Mouse (Mus musculus): ENCODE data around the gene Fam71b. TPM values are rescaled to one million over a fixed set of nuclear protein-coding genes. Genes with fewer than 3 reads are reported as not detected.

Fam71b gene
- polyA plus RNA-seq (2015; fragmentation: Nextera tagmentation; extraction: Ambion mirVana), result not detected in 2 replicates

DNA sequence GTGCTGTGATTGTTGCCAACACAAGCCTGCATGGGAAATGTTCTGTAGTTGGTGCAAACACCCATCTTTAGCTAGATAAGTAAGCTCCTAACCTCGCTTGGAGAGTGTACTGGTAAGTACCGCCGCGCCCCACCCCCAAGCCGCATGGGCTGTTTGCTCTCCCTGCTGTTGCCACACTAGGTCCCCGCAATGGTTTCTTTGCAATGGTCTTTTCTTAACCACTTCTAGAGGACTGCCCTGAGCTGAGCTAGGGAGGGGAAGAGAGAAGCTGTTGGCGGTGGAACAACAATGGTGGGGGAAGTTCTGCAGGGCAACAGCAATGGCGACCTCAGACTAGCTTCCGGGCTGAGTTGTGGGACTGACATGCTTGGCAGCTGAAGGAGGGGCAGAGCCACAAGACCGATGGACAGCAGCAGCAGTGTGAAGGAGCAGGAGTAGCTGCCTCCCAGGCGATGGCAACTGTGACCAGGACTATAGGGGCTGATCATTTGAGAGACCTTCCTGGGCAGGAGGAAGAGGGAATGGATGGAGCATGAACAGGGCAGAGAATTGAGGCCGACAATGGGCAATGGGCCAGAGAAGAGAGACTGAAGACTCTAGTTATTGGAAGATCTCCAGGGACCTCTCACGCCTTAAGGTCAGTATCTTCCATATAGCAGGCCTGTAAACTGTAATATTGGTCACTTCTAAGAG, at the start of gene Fam71b:
Gene Fam71b (plus strand): TSS at position 393 of the 693 bp plus-strand sequence.

DNA sequence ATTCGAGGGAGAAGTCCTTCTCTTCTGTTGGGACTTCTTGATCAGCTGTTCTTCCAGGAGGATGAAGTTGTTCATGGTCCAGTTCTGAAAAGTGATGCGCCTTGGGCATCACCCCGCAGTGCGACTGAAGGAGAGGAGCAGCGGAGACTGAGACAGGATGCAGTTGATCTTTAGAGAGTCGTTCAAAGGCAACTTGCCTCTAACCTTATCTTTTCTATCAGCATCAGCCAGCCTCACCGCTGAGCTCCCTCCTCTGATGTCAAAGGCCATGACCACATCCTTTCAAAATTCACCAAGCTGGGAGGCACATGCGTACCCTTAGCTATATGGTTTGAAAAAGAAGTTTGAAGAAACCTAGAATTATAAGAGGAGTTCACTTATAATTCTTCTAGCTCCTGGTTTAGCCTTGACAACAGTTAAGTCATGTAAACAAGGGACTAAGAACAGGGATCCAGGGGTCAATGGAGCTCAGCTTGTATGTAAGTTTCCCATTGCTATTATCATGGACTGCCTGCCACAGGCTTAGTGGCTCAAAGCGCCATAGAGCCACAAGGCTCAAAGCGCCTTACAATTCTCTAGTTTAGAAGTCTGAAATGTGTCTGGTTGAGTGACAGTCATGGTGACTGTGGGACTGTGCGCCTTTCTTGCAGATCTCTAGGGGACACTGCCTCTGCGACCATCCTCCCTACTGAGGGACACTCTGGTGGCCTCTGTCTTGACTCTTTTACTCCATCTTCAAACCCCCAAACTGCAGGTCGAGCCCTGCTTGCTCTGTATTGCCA, 6.8 kb upstream of the Fam71b start, which contains the start of gene Itk:
Gene Itk (minus strand): TSS at position 180 of the 782 bp plus-strand sequence.

GRCm38 (mm10) chr11:46436760-46437458, 40.5 kb downstream of the Fam71b start, which contains the start of gene Med7:
Med7 (plus strand) TSS chr11:46436925.

GRCm38 (mm10) chr11:46454453-46455045, 58.2 kb downstream of the Fam71b start, which contains the start of gene Havcr2:
Havcr2 (plus strand) TSS chr11:46454935.

Other genes starting within 250 kb of the Fam71b start
- gene Nipal4, start 230.1 kb upstream of the Fam71b start, polyA plus RNA-seq (2015; fragmentation: Nextera tagmentation; extraction: Ambion mirVana), result 0.33 and 0.51 TPM in 2 replicates
- gene Fndc9, start 161.0 kb upstream of the Fam71b start, polyA plus RNA-seq (2015; fragmentation: Nextera tagmentation; extraction: Ambion mirVana), result 0.23 and 0.24 TPM in 2 replicates
- 9.0 and 12.6 TPM in 2 replicates for gene Cyfip2, start 83.7 kb upstream of the Fam71b start, polyA plus RNA-seq (2015; fragmentation: Nextera tagmentation; extraction: Ambion mirVana)
- gene Itk, start 7.0 kb upstream of the Fam71b start, polyA plus RNA-seq (2015; fragmentation: Nextera tagmentation; extraction: Ambion mirVana), result 0.22 and 0.78 TPM in 2 replicates
- 71.5 and 75.5 TPM in 2 replicates for gene Med7, start 40.4 kb downstream of the Fam71b start, polyA plus RNA-seq (2015; fragmentation: Nextera tagmentation; extraction: Ambion mirVana)
- 0.67 and 1.3 TPM in 2 replicates for gene Havcr2, start 58.4 kb downstream of the Fam71b start, polyA plus RNA-seq (2015; fragmentation: Nextera tagmentation; extraction: Ambion mirVana)
- not detected in 2 replicates for gene Gm12169, start 127.7 kb downstream of the Fam71b start, polyA plus RNA-seq (2015; fragmentation: Nextera tagmentation; extraction: Ambion mirVana)
- not detected in 2 replicates for gene BC053393, start 175.0 kb downstream of the Fam71b start, polyA plus RNA-seq (2015; fragmentation: Nextera tagmentation; extraction: Ambion mirVana)
- gene Dppa1, start 232.7 kb downstream of the Fam71b start, polyA plus RNA-seq (2015; fragmentation: Nextera tagmentation; extraction: Ambion mirVana), result not detected in 2 replicates

Measured in spleen, postnatal 0 days (tissue).